Mouse (Mus musculus) WW6 (cell line): ENCODE results near the gene Nos1ap.
A peak's percentile ranks its signal among the peaks of the same experiment; 100 is the strongest.

Experiments used
- DNase-seq: peaks from one replicate; pipeline ENCODE4 v3.0.0-alpha.2; 2013; ENCODE audit warnings: low read depth, low spot score

The Nos1ap gene

DNA sequence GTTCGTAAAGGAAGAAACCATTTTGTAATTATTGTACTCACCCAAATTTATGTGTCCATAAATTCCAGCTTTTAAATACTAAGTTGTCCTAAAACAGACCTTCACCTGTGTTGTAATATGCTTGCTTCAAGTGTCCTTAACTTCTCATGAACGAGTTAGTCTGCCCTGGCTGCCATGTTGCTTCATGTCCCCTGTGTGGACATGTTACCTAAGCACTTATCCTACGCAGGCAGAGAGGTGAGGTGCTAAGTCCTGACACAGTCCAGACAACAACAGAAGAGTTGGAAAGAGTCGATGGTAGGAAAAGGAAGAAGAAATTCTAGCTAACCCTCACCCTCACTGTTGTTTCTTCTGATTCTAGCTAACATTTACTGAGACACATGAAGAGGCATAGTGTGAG, 43.4 kb downstream of the Nos1ap start:
- DNase-seq = no peak

DNA sequence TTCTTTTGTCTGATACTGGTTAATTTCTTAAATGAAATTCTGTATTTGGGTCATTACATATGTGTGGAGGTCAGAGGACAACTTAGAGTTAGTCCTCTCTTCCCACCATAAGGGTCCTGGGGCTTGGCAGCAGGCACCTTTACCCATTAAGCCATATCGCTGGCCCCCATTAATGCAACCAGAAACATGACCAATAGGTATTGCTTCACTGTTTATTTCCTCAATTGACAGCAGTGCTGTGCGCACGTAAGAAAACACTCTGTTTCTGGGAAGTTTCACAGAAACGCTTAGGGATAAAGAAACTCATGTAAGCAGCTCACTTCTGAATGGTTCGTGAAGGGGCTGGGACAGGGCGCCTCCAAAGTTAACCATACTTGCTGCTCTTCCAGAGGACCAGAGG, 44.4 kb downstream of the Nos1ap start:
- no peak for DNase-seq

DNA sequence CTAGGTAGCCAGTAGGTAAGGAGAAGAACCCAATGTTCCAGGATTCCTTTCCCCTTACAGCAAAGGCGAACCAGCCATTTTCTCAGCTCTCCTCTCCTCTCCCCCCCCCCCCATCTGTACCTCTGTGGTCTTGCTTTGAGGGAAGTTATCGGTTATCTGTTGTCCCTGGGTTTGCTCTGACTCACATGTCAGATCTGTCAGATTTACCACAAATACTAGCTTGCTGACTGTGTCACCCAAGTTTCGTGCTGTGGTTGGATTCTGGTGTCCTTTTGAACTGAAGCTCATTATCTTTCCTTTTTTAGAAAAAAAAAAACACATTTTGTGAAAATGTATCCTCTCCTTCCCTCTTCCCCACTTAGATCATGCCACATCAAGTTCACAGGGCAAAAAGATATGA, 50.2 kb downstream of the Nos1ap start:
- no peak for DNase-seq

GRCm38 (mm10) chr1:170538481-170539061, 51.1 kb downstream of the Nos1ap start:
- DNase-seq = no peak

DNA sequence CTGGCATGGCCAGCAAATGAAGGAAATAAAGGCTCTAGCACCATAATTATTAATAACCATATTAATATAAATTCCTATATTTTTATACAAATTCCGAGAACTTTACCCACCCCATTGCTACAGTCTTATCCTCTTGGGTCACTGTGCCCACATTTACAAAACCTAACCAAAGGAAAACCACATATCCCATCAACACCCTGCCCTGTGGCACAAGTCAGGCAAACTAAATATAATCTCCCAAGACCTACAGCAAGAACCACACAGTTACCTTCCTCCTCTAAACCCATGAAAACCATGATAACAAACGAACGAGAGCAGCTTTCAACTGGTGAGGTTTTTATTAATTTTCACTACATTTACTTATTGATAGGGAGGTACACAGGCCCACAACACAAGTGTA, 53.3 kb downstream of the Nos1ap start:
- DNase-seq = no peak

GRCm38 (mm10) chr1:170535221-170535620, 54.4 kb downstream of the Nos1ap start:
- DNase-seq = no peak

DNA sequence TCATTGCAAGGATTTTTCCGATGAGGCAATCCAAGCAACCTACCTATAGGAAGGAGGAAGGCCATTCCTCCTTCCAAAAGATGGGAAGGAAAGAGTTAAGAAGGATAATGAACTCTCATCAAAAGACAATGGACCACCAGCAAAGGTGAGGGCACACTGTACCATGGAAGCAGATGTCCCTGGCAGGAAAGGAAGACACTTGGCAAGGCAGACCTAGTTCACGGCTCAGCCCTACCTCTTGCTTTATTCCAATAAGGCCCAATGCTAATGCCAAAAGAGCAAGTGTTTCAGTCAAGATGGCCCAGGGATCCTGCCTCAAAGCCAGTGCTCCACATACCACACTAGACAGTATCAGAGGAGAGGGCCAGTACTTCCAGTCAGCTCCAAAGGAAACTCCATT, 58.4 kb downstream of the Nos1ap start:
- DNase-seq = no peak

DNA sequence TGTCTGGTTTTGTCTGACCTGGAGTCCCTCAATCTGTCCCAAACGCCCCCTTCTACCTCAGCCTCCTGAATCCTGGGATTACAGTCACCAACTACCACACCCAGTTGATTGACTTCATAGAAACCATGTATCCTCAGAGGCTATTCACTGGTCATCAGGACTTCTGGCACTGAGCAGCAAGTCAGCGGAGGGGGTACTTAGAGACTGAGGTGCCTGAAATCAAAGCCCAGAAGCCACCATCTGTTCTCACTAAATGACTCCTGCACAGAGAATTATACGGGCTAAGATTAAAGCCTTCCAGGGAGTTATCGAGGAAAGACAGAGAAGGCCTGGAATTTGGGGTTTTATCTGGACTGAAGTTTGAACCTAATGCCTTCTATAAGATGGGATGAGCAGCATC, 59.2 kb downstream of the Nos1ap start:
- no peak for DNase-seq

DNA sequence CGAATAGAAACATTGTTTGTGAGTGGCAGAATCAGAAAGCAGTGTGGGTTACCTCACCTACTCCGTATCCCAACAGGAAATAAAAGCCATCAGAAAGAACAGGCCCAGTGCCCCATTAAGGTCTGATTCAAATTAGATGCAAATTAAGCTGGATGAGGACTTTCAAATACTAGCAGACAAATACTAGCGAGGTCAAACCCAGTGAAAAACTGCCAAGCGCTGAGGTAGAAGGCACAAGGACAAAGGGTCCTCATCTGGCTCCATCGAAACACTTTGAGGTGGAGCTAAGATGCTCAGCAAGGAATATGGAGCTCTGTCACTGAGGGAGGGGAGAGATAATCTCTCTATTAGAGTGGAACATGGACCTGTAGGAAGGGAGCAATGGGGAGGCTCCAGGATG, 66.8 kb downstream of the Nos1ap start:
- no peak for DNase-seq

DNA sequence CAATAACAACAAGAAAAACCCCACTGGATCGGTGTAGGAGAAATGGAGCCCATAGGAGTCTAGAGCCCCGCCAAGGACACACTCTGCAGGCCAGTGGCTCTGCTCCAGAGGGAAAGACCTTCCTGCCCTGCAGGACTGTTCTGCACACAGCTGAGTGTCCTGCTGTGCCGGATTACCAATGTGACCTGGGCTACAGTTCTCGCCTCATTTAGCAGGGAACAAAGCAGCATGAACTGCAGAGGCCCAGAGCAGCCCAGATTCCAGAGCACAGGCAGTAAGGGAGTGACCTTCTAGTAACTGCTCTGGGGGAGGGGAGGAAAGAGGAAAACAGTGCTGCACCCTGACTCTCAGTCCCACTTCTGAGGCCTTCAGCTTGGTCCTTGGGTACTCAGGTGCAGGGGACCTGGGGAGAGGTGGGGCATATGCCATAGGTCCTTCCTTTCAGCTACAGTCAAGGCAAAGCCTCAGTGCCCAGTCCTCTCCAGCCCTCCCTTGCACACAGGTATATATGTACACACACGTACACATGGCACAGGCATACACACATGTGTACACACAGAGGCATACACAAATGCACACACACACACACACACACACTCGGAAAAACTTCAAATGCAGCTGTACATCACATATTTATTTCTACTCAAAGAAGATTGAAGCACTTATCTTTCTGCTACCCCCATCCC, 68.0 kb downstream of the Nos1ap start:
- peak; percentile 14 for DNase-seq

DNA sequence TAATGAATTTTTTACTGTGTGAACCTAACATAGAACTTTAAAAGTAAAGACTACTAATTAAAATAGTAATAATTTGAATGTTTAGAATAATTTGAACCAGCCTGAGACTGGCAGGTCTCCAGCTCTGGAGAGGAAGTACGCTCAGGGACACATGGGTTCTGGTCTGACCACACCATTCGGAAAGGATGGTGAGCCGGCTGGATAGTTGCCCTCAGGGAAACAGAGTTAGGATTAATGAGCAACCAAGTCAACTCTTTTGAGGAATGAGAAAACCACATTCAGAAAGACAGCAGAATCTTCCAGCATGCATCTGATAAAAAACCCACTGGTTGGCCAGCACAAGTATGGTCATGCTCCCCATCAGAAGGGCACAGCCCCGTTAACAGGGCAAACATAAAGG, 69.5 kb downstream of the Nos1ap start:
- no peak for DNase-seq

- no peak for DNase-seq
Observed at GRCm38 (mm10) chr1:170519631-170520030, 70.0 kb downstream of the Nos1ap start.

DNA sequence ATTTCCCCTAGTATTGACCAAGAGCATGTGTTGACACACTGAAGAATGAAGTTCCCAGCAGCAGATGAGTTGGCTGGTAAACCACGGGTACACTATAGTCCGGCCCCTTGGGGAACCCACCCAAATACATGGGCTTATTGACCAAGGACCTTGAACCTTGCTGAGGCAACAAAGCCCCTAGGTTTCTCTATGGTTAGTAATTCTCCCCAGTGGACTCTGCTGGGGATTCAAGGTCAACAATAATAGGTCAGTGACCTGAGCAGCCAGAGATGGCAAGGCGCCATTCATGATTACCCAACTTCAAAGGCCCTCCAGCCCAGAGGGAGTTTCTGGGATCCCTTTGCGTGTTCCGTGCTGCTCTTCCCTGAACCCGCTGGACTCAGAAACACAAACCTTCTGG, 73.5 kb downstream of the Nos1ap start:
- no peak for DNase-seq

- no peak for DNase-seq
Observed at GRCm38 (mm10) chr1:170515455-170515854, 74.2 kb downstream of the Nos1ap start.

DNA sequence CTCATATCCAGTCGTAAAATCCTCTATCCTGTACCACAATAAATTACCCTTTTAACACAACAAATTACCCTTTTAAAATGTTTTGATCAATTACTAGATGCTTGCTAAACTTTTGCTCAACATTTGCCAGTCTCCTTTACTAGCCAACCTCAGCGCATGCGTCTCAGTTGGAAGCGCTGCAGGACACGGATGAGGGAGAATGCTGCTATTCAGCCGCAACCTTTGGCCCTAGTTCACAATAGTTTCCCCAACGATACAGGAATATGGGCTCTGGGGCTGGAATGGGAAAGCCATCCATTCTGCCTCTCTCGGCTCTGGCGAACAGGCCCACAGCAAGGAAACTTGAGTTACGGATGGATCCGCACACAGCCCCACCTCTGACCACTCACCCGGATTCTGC, 75.4 kb downstream of the Nos1ap start:
- no peak for DNase-seq

- no peak for DNase-seq
Observed at GRCm38 (mm10) chr1:170512429-170513097, 77.1 kb downstream of the Nos1ap start.

DNA sequence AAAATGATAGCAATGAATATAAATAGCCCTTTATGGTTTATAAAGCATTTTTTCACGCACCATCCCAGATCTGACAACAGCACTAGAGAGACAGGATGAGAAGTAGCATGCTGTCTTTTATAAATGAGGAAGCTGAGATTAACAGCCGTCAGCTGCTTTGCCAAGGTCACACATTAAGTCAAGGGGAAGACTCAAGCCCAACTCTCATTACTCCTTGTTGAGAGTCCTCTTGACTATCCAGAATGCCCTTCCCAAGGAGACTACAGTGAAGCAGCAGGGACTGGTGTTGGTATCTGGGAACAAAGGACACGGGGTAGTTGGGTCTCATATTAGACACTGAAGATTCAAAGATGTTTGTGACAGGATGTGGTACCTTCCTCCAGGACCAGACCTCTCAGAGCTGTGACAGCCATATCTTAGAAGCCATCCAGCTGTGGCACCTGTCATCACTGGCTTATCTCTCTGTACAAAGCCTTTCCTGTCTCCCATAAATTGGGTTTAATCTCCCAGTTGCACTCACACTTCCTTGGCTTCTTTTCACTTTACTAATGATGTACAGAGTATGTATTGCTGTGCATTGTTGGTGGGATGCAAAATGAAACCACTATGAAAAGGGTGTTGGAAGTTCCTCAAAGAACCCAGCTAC, 78.9 kb downstream of the Nos1ap start:
- no peak for DNase-seq

DNA sequence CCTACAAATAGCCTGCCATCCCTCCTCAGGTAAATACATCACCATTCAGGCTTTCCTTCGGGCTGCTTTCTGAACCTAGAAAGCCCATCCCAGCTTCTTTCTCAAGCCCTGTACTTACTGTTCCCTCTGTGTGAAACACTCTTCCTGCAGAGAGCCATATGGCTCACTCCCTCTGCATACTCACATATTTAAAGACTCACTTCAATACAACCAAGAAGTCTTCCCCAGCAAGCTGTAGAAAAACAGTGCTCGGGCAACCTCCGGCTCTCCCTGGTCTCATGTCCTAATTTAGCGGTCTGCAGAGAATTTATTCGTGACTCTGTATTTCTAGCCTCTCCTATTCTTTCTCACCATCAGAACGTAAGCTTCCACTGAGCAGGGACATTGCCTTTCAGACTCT, 83.4 kb downstream of the Nos1ap start:
- DNase-seq = no peak

- DNase-seq = no peak
Observed at GRCm38 (mm10) chr1:170505107-170505506, 84.6 kb downstream of the Nos1ap start.

DNA sequence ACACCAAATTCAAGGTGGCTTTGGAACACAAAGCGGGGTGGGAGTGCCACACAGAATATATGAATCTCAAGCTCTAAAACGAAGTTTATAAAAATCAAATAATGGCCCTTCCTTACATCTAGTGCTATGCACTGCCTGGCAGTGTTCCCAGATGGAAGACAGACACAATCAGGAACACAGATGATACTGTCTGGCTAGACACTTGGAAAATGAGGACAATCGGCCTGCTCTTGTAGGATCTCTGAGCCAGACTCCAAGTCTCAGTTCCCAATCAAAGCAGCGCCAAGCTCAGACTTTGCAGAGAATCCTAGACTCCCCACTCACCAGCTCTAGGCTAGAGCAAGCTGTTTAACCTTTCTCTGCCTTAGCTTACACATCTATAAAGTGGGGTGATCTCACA, 85.3 kb downstream of the Nos1ap start:
- DNase-seq = no peak

DNA sequence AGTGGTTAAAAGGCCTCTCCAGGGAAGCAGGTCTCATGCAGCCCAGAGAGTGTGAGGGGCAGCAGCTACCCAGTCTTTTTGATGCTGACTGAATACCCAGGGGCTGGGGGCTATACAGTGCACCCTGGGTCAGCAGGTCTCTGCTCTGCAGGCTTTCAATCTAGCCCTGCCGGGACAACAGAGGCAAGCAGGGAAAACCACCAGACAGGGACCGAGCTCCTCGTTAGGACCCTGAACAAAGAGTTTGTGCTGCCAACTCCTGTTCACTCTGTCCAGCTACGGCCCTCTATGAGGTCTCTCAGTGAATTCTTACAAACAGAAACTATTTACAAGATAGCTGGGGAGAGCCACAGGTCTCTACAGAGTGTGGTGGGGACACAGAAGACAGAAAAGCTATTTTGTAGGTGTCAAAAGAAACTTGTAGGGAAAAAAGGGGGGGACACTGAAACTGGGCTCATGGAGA, 86.4 kb downstream of the Nos1ap start:
- DNase-seq = no peak

DNA sequence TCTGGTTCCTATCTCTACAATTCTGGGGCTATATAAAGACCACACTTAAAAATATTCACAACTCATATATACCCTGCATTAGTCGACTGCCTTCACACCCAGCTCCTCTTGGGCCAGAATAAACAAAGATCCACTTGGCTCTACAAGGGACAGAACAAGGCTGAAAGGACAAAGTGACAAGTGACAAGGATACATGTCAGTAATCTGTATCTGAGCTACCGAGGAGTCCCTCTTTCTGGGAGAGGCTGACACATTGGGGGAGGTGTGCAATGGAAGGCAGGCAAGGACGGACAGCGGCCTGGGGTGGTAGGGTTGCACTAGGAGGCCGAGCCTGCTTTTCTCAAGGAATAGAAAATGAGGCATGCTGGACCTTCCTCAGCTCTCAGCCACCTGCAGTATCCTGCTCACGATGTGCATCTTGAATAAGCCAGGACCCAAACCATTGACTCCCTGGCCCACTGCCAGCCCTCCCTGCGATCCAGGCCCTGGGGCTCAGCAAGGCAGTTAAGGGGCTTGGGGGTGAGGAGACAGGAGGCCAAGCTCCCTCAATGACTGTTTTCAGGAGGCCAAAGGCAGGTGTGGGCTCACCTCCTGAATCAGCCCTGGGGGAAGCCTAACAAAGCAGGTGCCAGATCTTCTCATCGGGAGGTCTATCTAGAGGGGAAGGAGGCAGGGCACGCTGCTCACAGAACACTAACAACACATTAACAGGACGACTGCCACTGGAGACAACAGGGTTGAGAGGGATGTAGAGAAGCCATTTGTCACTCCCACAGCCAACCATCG, 87.0 kb downstream of the Nos1ap start:
- no peak for DNase-seq
